Mouse (Mus musculus) small intestine, adult 2 months (tissue): ENCODE results near the gene Gm10256. TPM values are rescaled to one million over a fixed set of nuclear protein-coding genes. Genes with fewer than 3 reads are reported as not detected.
"Not testable (repeated sequence)": the region's sequence is repeated elsewhere in the genome, so short reads cannot be mapped to it uniquely, and the experiment has no call there.

Experiments used
- H3K27ac ChIP-seq: fragments of 200-500 bp; 2 replicates; pipeline ENCODE4 v1.5.1; 2012; ENCODE audit warnings: low read depth, low read length, control low read depth, inconsistent platforms; ENCODE audit not compliant: insufficient read depth
- H3K27me3 ChIP-seq: fragments of 200-500 bp; 2 replicates; pipeline ENCODE4 v1.6.1; 2012; ENCODE audit warnings: mild to moderate bottlenecking, moderate library complexity, low read length, inconsistent platforms; ENCODE audit not compliant: control insufficient read depth, insufficient read depth
- H3K36me3 ChIP-seq: fragments of 200-500 bp; 2 replicates; pipeline ENCODE4 v1.6.1; 2012; ENCODE audit warnings: mild to moderate bottlenecking, low read length, control low read depth, inconsistent platforms; ENCODE audit not compliant: control insufficient read depth, insufficient read depth
- H3K4me1 ChIP-seq: fragments of 200-500 bp; 2 replicates; pipeline ENCODE4 v1.6.1; 2012; ENCODE audit warnings: low read length, inconsistent platforms, mixed read lengths; ENCODE audit not compliant: control insufficient read depth, insufficient read depth, insufficient read length
- H3K4me3 ChIP-seq: fragments of 200-500 bp; 2 replicates; pipeline ENCODE4 v1.5.1; 2012; ENCODE audit warnings: low read depth, mild to moderate bottlenecking, control low read depth, inconsistent platforms, low read length, moderate library complexity
- WGBS: fragments of 180-500 bp; shearing (Covaris S2); methylation state at CpG from one replicate; pipeline ENCODE4 v1.1.7; 2018; 5-methylcytosine and 5-hydroxymethylcytosine counted together
- polyA plus RNA-seq: library from polyadenylated mRNA; depleted of rRNA; stranded (reverse); fragments of >200 nt; gene quantifications from 2 replicates; pipeline ENCODE4 v1.2.3, GENCODE M21; 2012; rRNA removed

Gene Gm10256
- not detected in 2 replicates for polyA plus RNA-seq

DNA sequence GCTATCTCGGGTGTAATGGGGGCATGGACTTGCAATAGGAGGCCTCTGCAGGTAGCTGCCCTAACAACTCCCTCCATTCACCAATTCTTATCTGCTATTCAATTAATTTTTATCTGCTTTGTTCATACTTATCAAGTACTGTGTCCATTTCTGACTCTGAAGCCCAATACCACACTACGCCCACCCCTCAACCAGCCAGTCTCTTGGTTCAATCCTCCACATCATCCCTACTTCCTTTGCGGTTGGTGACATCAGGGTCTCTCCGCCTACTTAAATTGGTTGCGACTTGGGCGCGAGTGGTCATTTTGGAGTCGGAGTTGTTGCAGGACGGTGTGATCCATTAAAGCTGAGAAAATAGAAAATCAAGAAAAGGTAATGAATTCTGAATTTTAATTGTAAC, at the start of gene Gm10256, which contains the start of gene Rbmy:
Gene Gm10256 (plus strand): TSS at position 320 of the 400 bp plus-strand sequence.
Gene Rbmy (plus strand): TSS at position 301 of the 400 bp plus-strand sequence.
- not testable (repeated sequence) for H3K4me1 ChIP-seq, H3K36me3 ChIP-seq, H3K27me3 ChIP-seq, H3K4me3 ChIP-seq, H3K27ac ChIP-seq
- WGBS = no CpG with 5 or more reads among the region's 9 CpGs

DNA sequence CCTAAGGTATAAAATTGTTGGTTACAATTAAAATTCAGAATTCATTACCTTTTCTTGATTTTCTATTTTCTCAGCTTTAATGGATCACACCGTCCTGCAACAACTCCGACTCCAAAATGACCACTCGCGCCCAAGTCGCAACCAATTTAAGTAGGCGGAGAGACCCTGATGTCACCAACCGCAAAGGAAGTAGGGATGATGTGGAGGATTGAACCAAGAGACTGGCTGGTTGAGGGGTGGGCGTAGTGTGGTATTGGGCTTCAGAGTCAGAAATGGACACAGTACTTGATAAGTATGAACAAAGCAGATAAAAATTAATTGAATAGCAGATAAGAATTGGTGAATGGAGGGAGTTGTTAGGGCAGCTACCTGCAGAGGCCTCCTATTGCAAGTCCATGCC, 34.4 kb upstream of the Gm10256 start, which contains the start of gene Gm4064:
Gene Gm4064 (minus strand): TSS at position 101 of the 400 bp plus-strand sequence.
- not testable (repeated sequence) for H3K27ac ChIP-seq, H3K27me3 ChIP-seq, H3K36me3 ChIP-seq, H3K4me1 ChIP-seq, H3K4me3 ChIP-seq
- WGBS = no CpG with 5 or more reads among the region's 8 CpGs

DNA sequence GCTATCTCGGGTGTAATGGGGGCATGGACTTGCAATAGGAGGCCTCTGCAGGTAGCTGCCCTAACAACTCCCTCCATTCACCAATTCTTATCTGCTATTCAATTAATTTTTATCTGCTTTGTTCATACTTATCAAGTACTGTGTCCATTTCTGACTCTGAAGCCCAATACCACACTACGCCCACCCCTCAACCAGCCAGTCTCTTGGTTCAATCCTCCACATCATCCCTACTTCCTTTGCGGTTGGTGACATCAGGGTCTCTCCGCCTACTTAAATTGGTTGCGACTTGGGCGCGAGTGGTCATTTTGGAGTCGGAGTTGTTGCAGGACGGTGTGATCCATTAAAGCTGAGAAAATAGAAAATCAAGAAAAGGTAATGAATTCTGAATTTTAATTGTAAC, 70.2 kb downstream of the Gm10256 start, which contains the start of gene Gm10352:
Gene Gm10352 (plus strand): TSS at position 301 of the 400 bp plus-strand sequence.
- not testable (repeated sequence) for H3K4me3 ChIP-seq, H3K36me3 ChIP-seq, H3K4me1 ChIP-seq, H3K27me3 ChIP-seq, H3K27ac ChIP-seq
- no CpG with 5 or more reads among the region's 9 CpGs for WGBS

Other genes starting within 250 kb of the Gm10256 start
- not detected in 2 replicates for gene H2al2c, start 231.6 kb upstream of the Gm10256 start, polyA plus RNA-seq
- gene Sry, start 167.0 kb upstream of the Gm10256 start, polyA plus RNA-seq = not detected in 2 replicates
- not detected in 2 replicates for gene H2al2b, start 110.0 kb upstream of the Gm10256 start, polyA plus RNA-seq
- not detected in 2 replicates for gene Gm4064, start 34.5 kb upstream of the Gm10256 start, polyA plus RNA-seq
- gene Rbmy, start within 50 bp of the Gm10256 start, polyA plus RNA-seq = not detected in 2 replicates
- not detected in 2 replicates for gene Gm10352, start 70.3 kb downstream of the Gm10256 start, polyA plus RNA-seq
- gene Gm29289, start 101.9 kb downstream of the Gm10256 start, polyA plus RNA-seq = not detected in 2 replicates